Mouse (Mus musculus) hindbrain, postnatal 0 days (tissue): ENCODE measurements around the gene Wdr47. TPM values are rescaled to one million over a fixed set of nuclear protein-coding genes. Genes with fewer than 3 reads are reported as not detected.

Source experiments
- ATAC-seq: fragments of 200-750 bp; cut with Nextera tagmentation; 2 replicates; pipeline ENCODE4 v1.8.0; 2017; ENCODE audit warnings: mild to moderate bottlenecking, moderate TSS enrichment, moderate library complexity
- DNase-seq: peaks from one replicate; pipeline ENCODE4 v3.0.0-alpha.2; 2015; ENCODE audit warnings: low spot score
- H3K27ac ChIP-seq: fragments of 300-500 bp; sonication (generic); 2 replicates; pipeline ENCODE4 v1.5.1; 2014; ENCODE audit warnings: mild to moderate bottlenecking
- H3K27me3 ChIP-seq: fragments of 300-500 bp; sonication (generic); 2 replicates; pipeline ENCODE4 v1.6.1; 2014; ENCODE audit warnings: low read length, mixed read lengths; ENCODE audit not compliant: insufficient read depth
- H3K36me3 ChIP-seq: fragments of 300-500 bp; sonication (generic); 2 replicates; pipeline ENCODE4 v1.6.1; 2014; ENCODE audit warnings: low read length, mixed read lengths; ENCODE audit not compliant: insufficient read depth
- H3K4me1 ChIP-seq: fragments of 300-500 bp; sonication (generic); 2 replicates; pipeline ENCODE4 v1.6.1; 2014; ENCODE audit warnings: antibody characterized with exemption, low read length, mixed read lengths; ENCODE audit not compliant: insufficient read depth
- H3K4me2 ChIP-seq: fragments of 300-500 bp; sonication (generic); 2 replicates; pipeline ENCODE4 v1.6.1; 2014; ENCODE audit warnings: low read depth, mild to moderate bottlenecking, low read length, moderate library complexity, mixed read lengths
- H3K4me3 ChIP-seq: fragments of 300-500 bp; sonication (generic); 2 replicates; pipeline ENCODE4 v1.5.1; 2014; ENCODE audit warnings: low read length
- H3K9ac ChIP-seq: fragments of 300-500 bp; sonication (generic); replicated peaks from 2 replicates; pipeline ENCODE4 v1.6.1; 2014; ENCODE audit warnings: mild to moderate bottlenecking, low read length, moderate library complexity, mixed read lengths
- H3K9me3 ChIP-seq: fragments of 300-500 bp; sonication (generic); 2 replicates; pipeline ENCODE4 v1.6.1; 2016; ENCODE audit warnings: low read length, mixed read lengths
- CTCF ChIP-seq: IDR thresholded peaks from 2 replicates; pipeline ENCODE4 v1.5.1; 2016; ENCODE audit warnings: antibody characterized with exemption, control low read depth, low read depth
- WGBS: fragments of 180-500 bp; shearing (Covaris S2); extraction: QIAGEN DNeasy Blood & Tissue Kit; methylation state at CpG from one replicate; pipeline ENCODE4 v1.1.7; 2014; 5-methylcytosine and 5-hydroxymethylcytosine counted together
- microRNA-seq, 2 experiments: library from miRNA; unstranded; fragments of <30 nt; microRNA quantifications; one replicate each; pipeline ENCODE4; 2016
- polyA plus RNA-seq: library from polyadenylated mRNA; unstranded; fragments of >200 nt; fragmentation: Nextera tagmentation; extraction: Ambion mirVana; gene quantifications from 2 replicates; pipeline ENCODE4 v1.2.1, GENCODE M21; 2015
- total RNA-seq: library from RNA; depleted of rRNA; stranded (reverse); fragments of >200 nt; gene quantifications from 2 replicates; pipeline ENCODE4 v1.2.3, GENCODE M21; 2014; rRNA removed

Wdr47 gene
- total and polyA plus RNA-seq, 2 experiments from 2014 or later, result 65.9 to 70.5 TPM

GRCm38 (mm10) chr3:108685701-108686100 is 94.6 kb downstream of the Wdr47 start:
- ATAC-seq (no peak), DNase-seq (no peak)
- Histone ChIP-seq H3K9me3 (no peaks in the 10 kb centered on the region), H3K36me3 (peaks cover 12% of the 10 kb centered on the region; the same call in 1 of the 2 replicates), H3K27ac (no peak overlapping the region), H3K4me1 (no peaks in the 10 kb centered on the region), H3K9ac (no peak overlapping the region), H3K27me3 (no peaks in the 10 kb centered on the region), H3K4me3 (no peak overlapping the region), H3K4me2 (no peak overlapping the region)
- TF ChIP-seq CTCF, result no peak
- WGBS, result 97% methylated on average over 7 of the region's 7 CpGs

- ATAC-seq, result peak; percentile 68
- Histone ChIP-seq H3K27me3 (no peaks in the 10 kb centered on the region), H3K4me3 (no peak overlapping the region), H3K36me3 (no peaks in the 10 kb centered on the region; the same call in 1 of the 2 replicates), H3K4me1 (no peaks in the 10 kb centered on the region), H3K9me3 (no peaks in the 10 kb centered on the region), H3K9ac (no peak overlapping the region), H3K4me2 (no peak overlapping the region), H3K27ac (no peak overlapping the region)
- peak; percentile 43 for DNase-seq
- 31% methylated on average over 6 of the region's 6 CpGs for WGBS
- no peak for TF ChIP-seq CTCF
Measured at GRCm38 (mm10) chr3:108689015-108689441, 97.9 kb downstream of the Wdr47 start.

- H3K27ac ChIP-seq, result no peak overlapping the region
- H3K36me3 ChIP-seq, result peaks cover 2% of the 10 kb centered on the region; the same call in 1 of the 2 replicates
- H3K4me3 ChIP-seq, result no peak overlapping the region
- WGBS, result 69% methylated on average over 8 of the region's 8 CpGs
- no peaks in the 10 kb centered on the region for H3K9me3 ChIP-seq
- H3K9ac ChIP-seq, result no peak overlapping the region
- H3K4me2 ChIP-seq, result no peak overlapping the region
- no peaks in the 10 kb centered on the region for H3K27me3 ChIP-seq
- TF ChIP-seq CTCF, result no peak
- no peaks in the 10 kb centered on the region for H3K4me1 ChIP-seq
- ATAC-seq (no peak), DNase-seq (no peak)
Measured at GRCm38 (mm10) chr3:108689446-108689845, 98.4 kb downstream of the Wdr47 start.

GRCm38 (mm10) chr3:108689979-108690378 is 98.9 kb downstream of the Wdr47 start:
- Histone ChIP-seq H3K4me2 (no peak overlapping the region), H3K27me3 (no peaks in the 10 kb centered on the region), H3K27ac (no peak overlapping the region), H3K9ac (no peak overlapping the region), H3K36me3 (peaks cover 4% of the 10 kb centered on the region; the same call in 1 of the 2 replicates), H3K4me1 (no peaks in the 10 kb centered on the region), H3K9me3 (no peaks in the 10 kb centered on the region), H3K4me3 (no peak overlapping the region)
- DNase-seq, result no peak
- 59% methylated on average over 4 of the region's 4 CpGs for whole genome bisulfite sequencing
- no peak for TF ChIP-seq CTCF
- ATAC-seq, result no peak

GRCm38 (mm10) chr3:108694321-108694720 is 103.2 kb downstream of the Wdr47 start:
- Histone ChIP-seq H3K9ac (no peak overlapping the region), H3K36me3 (peaks cover 13% of the 10 kb centered on the region; the same call in 1 of the 2 replicates), H3K27ac (no peak overlapping the region), H3K4me1 (no peaks in the 10 kb centered on the region), H3K4me2 (no peak overlapping the region), H3K27me3 (no peaks in the 10 kb centered on the region), H3K4me3 (no peak overlapping the region), H3K9me3 (no peaks in the 10 kb centered on the region)
- no peak for ATAC-seq
- DNase-seq, result no peak
- TF ChIP-seq CTCF, result no peak
- 93% methylated on average over 9 of the region's 9 CpGs for WGBS

Small RNA genes within 50 kb of the gene (microRNA-seq; reads per million reads assigned to microRNA genes)
- 0 reads per million in 2 experiments for gene Gm22860

Other genes with a start within 250 kb of the Wdr47 start
- 0.36 TPM in 1 of 2 replicates, not detected in the other for gene Mybphl, start 226.4 kb upstream of the Wdr47 start, total RNA-seq
- 0.11 and 0.19 TPM in 2 replicates for gene Mybphl, start 226.4 kb upstream of the Wdr47 start, polyA plus RNA-seq
- 11.0 and 15.0 TPM in 2 replicates for gene Psrc1, start 207.4 kb upstream of the Wdr47 start, total RNA-seq
- 8.4 and 11.0 TPM in 2 replicates for gene Psrc1, start 207.4 kb upstream of the Wdr47 start, polyA plus RNA-seq
- 94.8 and 95.3 TPM in 2 replicates for gene Celsr2, start 175.7 kb upstream of the Wdr47 start, total RNA-seq
- gene Celsr2, start 175.7 kb upstream of the Wdr47 start, polyA plus RNA-seq, result 28.1 and 30.6 TPM in 2 replicates
- 122 and 137 TPM in 2 replicates for gene Sars, start 146.1 kb upstream of the Wdr47 start, total RNA-seq
- 214 and 223 TPM in 2 replicates for gene Sars, start 146.1 kb upstream of the Wdr47 start, polyA plus RNA-seq
- gene 1700013F07Rik, start 57.1 kb upstream of the Wdr47 start, total RNA-seq, result 1.3 and 6.7 TPM in 2 replicates
- gene 1700013F07Rik, start 57.1 kb upstream of the Wdr47 start, polyA plus RNA-seq, result 3.1 and 3.2 TPM in 2 replicates
- gene 5330417C22Rik, start 54.7 kb upstream of the Wdr47 start, total RNA-seq, result 10.2 and 10.7 TPM in 2 replicates
- gene 5330417C22Rik, start 54.7 kb upstream of the Wdr47 start, polyA plus RNA-seq, result 13.5 and 17.3 TPM in 2 replicates
- gene Tmem167b, start 28.8 kb upstream of the Wdr47 start, total RNA-seq, result 31.9 and 38.9 TPM in 2 replicates
- 38.9 and 41.4 TPM in 2 replicates for gene Tmem167b, start 28.8 kb upstream of the Wdr47 start, polyA plus RNA-seq
- gene Taf13, start 19.6 kb upstream of the Wdr47 start, total RNA-seq, result 7.7 and 12.4 TPM in 2 replicates
- 38.9 and 46.7 TPM in 2 replicates for gene Taf13, start 19.6 kb upstream of the Wdr47 start, polyA plus RNA-seq
- 23.9 and 52.3 TPM in 2 replicates for gene Clcc1, start 62.6 kb downstream of the Wdr47 start, total RNA-seq
- 58.2 and 62.2 TPM in 2 replicates for gene Clcc1, start 62.6 kb downstream of the Wdr47 start, polyA plus RNA-seq
- 12.9 and 13.5 TPM in 2 replicates for gene Gpsm2, start 131.0 kb downstream of the Wdr47 start, total RNA-seq
- gene Gpsm2, start 131.0 kb downstream of the Wdr47 start, polyA plus RNA-seq, result 16.8 and 18.0 TPM in 2 replicates
- not detected in 2 replicates for gene Aknad1, start 148.4 kb downstream of the Wdr47 start, total RNA-seq
- gene Aknad1, start 148.4 kb downstream of the Wdr47 start, polyA plus RNA-seq, result not detected in 2 replicates
- 7.6 and 34.3 TPM in 2 replicates for gene Stxbp3, start 249.2 kb downstream of the Wdr47 start, total RNA-seq
- gene Stxbp3, start 249.2 kb downstream of the Wdr47 start, polyA plus RNA-seq, result 13.4 and 17.1 TPM in 2 replicates